Mouse (Mus musculus): ENCODE measurements at regions not wholly inside any gene's neighbourhood (a gene's known extent, or its start where the extent isn't known, plus 50 kb on each side); places are given as distances from the start of the nearest gene placed in this dataset.

DNA sequence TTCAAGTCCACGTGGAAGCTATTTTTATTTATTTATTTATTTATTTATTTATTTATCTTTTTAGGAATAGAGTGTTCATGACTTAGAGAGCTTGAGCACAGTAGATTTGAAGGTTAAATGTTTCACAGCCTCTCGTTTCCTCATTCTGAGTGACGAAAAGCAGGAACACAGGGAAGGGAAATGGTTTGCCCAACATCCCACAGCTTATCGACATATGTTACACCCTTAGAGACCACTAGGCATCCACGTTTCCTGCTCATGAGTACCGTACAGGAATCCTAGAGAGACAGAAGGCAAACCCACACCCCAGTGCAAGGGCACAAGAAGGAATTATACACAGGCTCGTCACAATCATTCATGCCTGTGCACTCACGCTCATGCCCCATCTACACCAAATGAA is 122.5 kb upstream of the Thbs1 start:
- no peak overlapping the region for H3K9ac ChIP-seq (ENCODE audit: low read depth, low read length)
- TF ChIP-seq CTCF (IDR thresholded peaks at IDR 0.05; ENCODE audit: low read depth, low read length) (no peak), POLR2A (IDR thresholded peaks at IDR 0.05; ENCODE audit: extremely low read depth, insufficient read depth, low read length) (no peak)
- H3K27ac ChIP-seq (replicated peaks; ENCODE audit: insufficient read depth, low read depth, low read length): no peak overlapping the region
- no peaks in the 10 kb centered on the region for H3K4me1 ChIP-seq (ENCODE audit: control insufficient read depth, insufficient read depth, low read length)
- no peak for DNase-seq (ENCODE audit: extremely low read depth, low read depth, low spot score)
- no peaks in the 10 kb centered on the region for H3K27me3 ChIP-seq (ENCODE audit: control insufficient read depth, insufficient read depth, low read length)
- 76% methylated on average over 8 of the region's 8 CpGs for WGBS
- H3K36me3 ChIP-seq (ENCODE audit: control insufficient read depth, insufficient read depth, low read length): no peaks in the 10 kb centered on the region
- H3K79me2 ChIP-seq (ENCODE audit: control insufficient read depth, insufficient read depth, low read length): no peaks in the 10 kb centered on the region
- H3K4me3 ChIP-seq (ENCODE audit: insufficient read depth, low read depth, low read length): no peak overlapping the region

GRCm38 (mm10) chr2:117996130-117997083 is 115.3 kb upstream of the Thbs1 start:
- Histone ChIP-seq H3K27ac (replicated peaks; ENCODE audit: insufficient read depth, low read depth, low read length) (no peak overlapping the region), H3K9ac (ENCODE audit: low read depth, low read length) (no peak overlapping the region), H3K4me3 (ENCODE audit: insufficient read depth, low read depth, low read length) (no peak overlapping the region), H3K4me1 (ENCODE audit: control insufficient read depth, insufficient read depth, low read length) (no peaks in the 10 kb centered on the region), H3K27me3 (ENCODE audit: control insufficient read depth, insufficient read depth, low read length) (no peaks in the 10 kb centered on the region), H3K36me3 (ENCODE audit: control insufficient read depth, insufficient read depth, low read length) (no peaks in the 10 kb centered on the region), H3K79me2 (ENCODE audit: control insufficient read depth, insufficient read depth, low read length) (no peaks in the 10 kb centered on the region)
- peak; percentile 19 for DNase-seq (ENCODE audit: extremely low read depth, low read depth, low spot score)
- no peak for TF ChIP-seq CTCF (IDR thresholded peaks at IDR 0.05; ENCODE audit: low read depth, low read length)
- TF ChIP-seq POLR2A (IDR thresholded peaks at IDR 0.05; ENCODE audit: extremely low read depth, insufficient read depth, low read length): no peak
- 78% methylated on average over 14 of the region's 14 CpGs for WGBS

DNA sequence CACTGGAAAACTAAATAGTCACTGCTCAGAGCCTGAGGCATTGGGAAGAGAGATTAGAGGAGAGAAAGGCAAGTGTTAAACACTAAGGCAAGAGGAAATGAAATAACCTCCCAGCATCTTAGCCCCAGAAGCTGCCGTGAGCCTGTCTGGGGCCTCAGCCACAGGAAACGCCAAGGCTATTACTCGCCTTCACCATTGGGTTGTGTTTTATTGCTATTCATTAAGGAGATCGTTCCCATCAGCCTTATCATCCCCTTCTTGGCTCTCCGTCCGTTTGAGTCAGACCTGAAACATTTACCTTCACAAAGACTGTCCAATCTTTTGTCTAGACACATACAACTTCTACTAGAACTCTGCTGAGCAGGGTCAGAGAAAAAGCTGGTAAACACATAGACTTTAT is 112.0 kb upstream of the Thbs1 start:
- Histone ChIP-seq H3K4me3 (ENCODE audit: insufficient read depth, low read depth, low read length) (no peak overlapping the region), H3K27me3 (ENCODE audit: control insufficient read depth, insufficient read depth, low read length) (no peaks in the 10 kb centered on the region), H3K4me1 (ENCODE audit: control insufficient read depth, insufficient read depth, low read length) (no peaks in the 10 kb centered on the region), H3K36me3 (ENCODE audit: control insufficient read depth, insufficient read depth, low read length) (no peaks in the 10 kb centered on the region), H3K79me2 (ENCODE audit: control insufficient read depth, insufficient read depth, low read length) (no peaks in the 10 kb centered on the region), H3K9ac (ENCODE audit: low read depth, low read length) (no peak overlapping the region), H3K27ac (replicated peaks; ENCODE audit: insufficient read depth, low read depth, low read length) (no peak overlapping the region)
- WGBS: 73% methylated on average over 6 of the region's 6 CpGs
- no peak for TF ChIP-seq CTCF (IDR thresholded peaks at IDR 0.05; ENCODE audit: low read depth, low read length)
- no peak for TF ChIP-seq POLR2A (IDR thresholded peaks at IDR 0.05; ENCODE audit: extremely low read depth, insufficient read depth, low read length)
- no peak for DNase-seq (ENCODE audit: extremely low read depth, low read depth, low spot score)

DNA sequence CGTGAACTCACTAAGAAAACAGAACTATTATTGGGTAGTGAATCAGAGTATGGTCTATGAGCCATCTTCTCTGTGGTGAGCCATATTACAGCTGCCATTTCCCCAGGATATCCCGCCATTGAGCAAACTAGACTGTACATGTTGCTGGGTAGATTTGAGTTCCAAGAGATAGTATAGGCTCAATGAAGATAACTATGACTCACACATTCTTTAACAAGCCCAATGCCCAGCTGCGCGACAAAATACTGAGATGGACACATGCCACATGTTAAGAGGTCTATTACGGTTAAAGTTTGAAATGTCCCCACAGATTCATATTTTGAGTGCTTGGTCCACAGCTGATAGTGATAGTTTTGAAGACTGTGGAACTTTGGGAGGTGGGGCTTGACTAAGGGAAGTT is 107.5 kb upstream of the Thbs1 start:
- 92% methylated on average over 5 of the region's 5 CpGs for WGBS
- no peak overlapping the region for H3K27ac ChIP-seq (replicated peaks; ENCODE audit: insufficient read depth, low read depth, low read length)
- no peak overlapping the region for H3K4me3 ChIP-seq (ENCODE audit: insufficient read depth, low read depth, low read length)

GRCm38 (mm10) chr2:118007539-118008427 is 103.9 kb upstream of the Thbs1 start:
- no peaks in the 10 kb centered on the region for H3K27me3 ChIP-seq (ENCODE audit: control insufficient read depth, insufficient read depth, low read length)
- no peaks in the 10 kb centered on the region for H3K4me1 ChIP-seq (ENCODE audit: control insufficient read depth, insufficient read depth, low read length)
- H3K9ac ChIP-seq (ENCODE audit: low read depth, low read length): no peak overlapping the region
- peak; percentile 41 for DNase-seq (ENCODE audit: extremely low read depth, low read depth, low spot score)
- no peaks in the 10 kb centered on the region for H3K36me3 ChIP-seq (ENCODE audit: control insufficient read depth, insufficient read depth, low read length)
- no peak overlapping the region for H3K27ac ChIP-seq (replicated peaks; ENCODE audit: insufficient read depth, low read depth, low read length)
- H3K4me3 ChIP-seq (ENCODE audit: insufficient read depth, low read depth, low read length): no peak overlapping the region
- TF ChIP-seq CTCF (IDR thresholded peaks at IDR 0.05; ENCODE audit: low read depth, low read length) (no peak), POLR2A (IDR thresholded peaks at IDR 0.05; ENCODE audit: extremely low read depth, insufficient read depth, low read length) (no peak)
- WGBS: 19% methylated on average over 10 of the region's 10 CpGs
- no peaks in the 10 kb centered on the region for H3K79me2 ChIP-seq (ENCODE audit: control insufficient read depth, insufficient read depth, low read length)

More for the DNA sequence above, 107.5 kb upstream of the Thbs1 start:
- H3K36me3 ChIP-seq (ENCODE audit: control insufficient read depth, insufficient read depth, low read length): no peaks in the 10 kb centered on the region
- TF ChIP-seq POLR2A (IDR thresholded peaks at IDR 0.05; ENCODE audit: extremely low read depth, insufficient read depth, low read length) (no peak), CTCF (IDR thresholded peaks at IDR 0.05; ENCODE audit: low read depth, low read length) (no peak)
- no peak overlapping the region for H3K9ac ChIP-seq (ENCODE audit: low read depth, low read length)
- no peaks in the 10 kb centered on the region for H3K4me1 ChIP-seq (ENCODE audit: control insufficient read depth, insufficient read depth, low read length)
- H3K27me3 ChIP-seq (ENCODE audit: control insufficient read depth, insufficient read depth, low read length): no peaks in the 10 kb centered on the region
- H3K79me2 ChIP-seq (ENCODE audit: control insufficient read depth, insufficient read depth, low read length): no peaks in the 10 kb centered on the region
- no peak for DNase-seq (ENCODE audit: extremely low read depth, low read depth, low spot score)

Measured in liver, adult 2 months (tissue).